Mouse (Mus musculus): ENCODE results near the gene Isl2. TPM values are rescaled to one million over a fixed set of nuclear protein-coding genes. Genes with fewer than 3 reads are reported as not detected.

Gene Isl2
- polyA plus RNA-seq, 1 experiment from 2014 or later = 2.5 TPM

DNA sequence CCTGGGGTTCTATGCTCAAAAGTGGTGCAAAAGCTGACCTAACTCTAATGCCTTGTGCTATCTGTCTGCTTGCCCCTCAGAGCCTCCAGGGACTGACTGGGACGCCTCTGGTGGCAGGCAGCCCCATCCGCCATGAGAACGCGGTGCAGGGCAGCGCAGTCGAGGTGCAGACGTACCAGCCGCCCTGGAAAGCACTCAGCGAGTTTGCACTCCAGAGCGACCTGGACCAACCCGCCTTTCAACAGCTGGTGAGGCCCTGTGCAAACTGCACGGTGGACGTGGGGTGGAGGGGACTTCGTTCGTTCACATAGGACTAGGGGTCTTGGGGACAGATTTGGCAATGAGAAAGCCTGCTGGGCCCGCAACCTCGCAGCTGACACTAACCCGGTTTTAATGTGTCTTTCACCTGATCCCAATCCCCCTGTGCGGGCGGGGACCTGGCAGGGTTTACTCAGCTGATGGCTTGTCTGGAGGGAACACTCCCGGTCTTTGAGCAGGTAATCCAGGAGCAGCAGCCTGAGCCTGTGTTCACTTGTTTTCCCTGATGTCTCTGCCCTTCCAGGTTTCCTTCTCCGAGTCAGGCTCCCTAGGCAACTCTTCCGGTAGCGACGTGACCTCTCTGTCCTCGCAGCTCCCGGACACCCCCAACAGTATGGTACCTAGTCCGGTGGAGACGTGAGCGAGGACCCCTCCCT is 6.5 kb downstream of the Isl2 start:
- Histone ChIP-seq H3K36me3 (ENCODE audit: control insufficient read depth, insufficient read depth, low read length) (no peaks in the 10 kb centered on the region), H3K4me3 (ENCODE audit: low read depth, low read length) (peak overlapping the region; percentile 27), H3K27ac (replicated peaks) (no peak overlapping the region), H3K9ac (ENCODE audit: low read length) (0 out of 2 replicates have a peak overlapping the region, but pooled peaks have one; percentile 8), H3K4me2 (replicated peaks; ENCODE audit: low read depth) (peak overlapping the region; percentile 74), H3K9me3 (ENCODE audit: control insufficient read depth, low read length) (no peaks in the 10 kb centered on the region), H3K27me3 (ENCODE audit: control insufficient read depth, insufficient read depth, low read length) (no peaks in the 10 kb centered on the region; the same call in 1 of the 2 replicates), H3K4me1 (replicated peaks; ENCODE audit: control insufficient read depth, insufficient read depth) (peaks cover 3% of the 10 kb centered on the region; the same call in 1 of the 2 replicates)
- WGBS = 25% methylated on average over 30 of the region's 30 CpGs
- DNase-seq (ENCODE audit: low spot score) = peak; percentile 58
- no peak for ATAC-seq (ENCODE audit: low FRiP score, low TSS enrichment)
- TF ChIP-seq CTCF (IDR thresholded peaks at IDR 0.05; ENCODE audit: low read depth) (no peak), EP300 (optimal IDR thresholded peaks at IDR 0.05) (no peak)

GRCm38 (mm10) chr9:55545556-55546175 is 7.2 kb downstream of the Isl2 start:
- Histone ChIP-seq H3K27me3 (ENCODE audit: control insufficient read depth, insufficient read depth, low read length) (no peaks in the 10 kb centered on the region; the same call in 1 of the 2 replicates), H3K4me3 (ENCODE audit: low read depth, low read length) (peak overlapping the region; percentile 27), H3K27ac (replicated peaks) (no peak overlapping the region), H3K4me1 (replicated peaks; ENCODE audit: control insufficient read depth, insufficient read depth) (peaks cover 3% of the 10 kb centered on the region; the same call in 1 of the 2 replicates), H3K9ac (ENCODE audit: low read length) (no peak overlapping the region), H3K9me3 (ENCODE audit: control insufficient read depth, low read length) (no peaks in the 10 kb centered on the region), H3K4me2 (replicated peaks; ENCODE audit: low read depth) (peak overlapping the region; percentile 74), H3K36me3 (ENCODE audit: control insufficient read depth, insufficient read depth, low read length) (no peaks in the 10 kb centered on the region)
- no peak for DNase-seq (ENCODE audit: low spot score)
- no peak for ATAC-seq (ENCODE audit: low FRiP score, low TSS enrichment)
- 34% methylated on average over 41 of the region's 41 CpGs for WGBS
- TF ChIP-seq EP300 (optimal IDR thresholded peaks at IDR 0.05) = no peak
- no peak for TF ChIP-seq CTCF (IDR thresholded peaks at IDR 0.05; ENCODE audit: low read depth)

DNA sequence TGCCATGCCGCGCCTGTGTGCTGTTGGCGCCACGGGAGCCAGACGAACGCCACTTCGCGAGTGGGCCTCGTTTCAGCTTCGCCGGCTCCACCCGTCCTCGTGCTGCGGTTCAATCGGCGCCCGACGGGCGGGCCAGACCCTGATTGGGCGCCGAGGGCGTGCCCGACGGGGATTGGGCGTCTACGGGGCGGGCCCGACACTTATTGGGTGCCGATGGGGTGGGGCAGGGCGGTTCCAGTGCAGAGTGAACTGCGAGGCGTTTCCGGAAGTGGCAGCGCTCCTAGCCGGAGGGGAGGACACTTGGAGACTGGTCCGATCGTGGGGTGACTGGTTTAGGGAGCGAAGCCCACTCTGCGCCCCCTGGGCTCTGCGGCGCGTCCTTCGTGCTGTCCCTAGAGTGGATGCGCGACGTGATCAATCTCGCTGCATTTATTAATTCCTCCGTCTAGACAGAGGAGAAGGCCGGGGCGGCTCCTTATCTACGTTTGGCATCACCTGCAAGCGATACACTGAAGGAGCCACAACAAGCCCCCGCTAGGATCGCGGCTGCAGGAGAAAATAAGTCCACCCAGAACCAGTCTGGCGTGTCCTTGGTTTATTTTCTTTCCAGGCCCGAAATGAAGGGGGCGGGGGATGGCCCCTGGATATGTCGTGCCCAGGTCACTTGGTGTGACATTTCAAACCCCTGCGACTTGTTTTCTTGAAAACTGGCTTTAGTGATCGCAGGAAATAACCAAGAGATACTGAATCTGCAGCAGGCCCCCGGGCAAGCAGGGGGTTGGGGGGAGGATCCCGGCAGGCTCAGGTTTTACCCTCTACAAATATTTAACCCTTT is 7.9 kb downstream of the Isl2 start:
- H3K36me3 ChIP-seq (ENCODE audit: control insufficient read depth, insufficient read depth, low read length) = no peaks in the 10 kb centered on the region
- peaks cover 3% of the 10 kb centered on the region; the same call in 1 of the 2 replicates for H3K4me1 ChIP-seq (replicated peaks; ENCODE audit: control insufficient read depth, insufficient read depth)
- no peaks in the 10 kb centered on the region for H3K9me3 ChIP-seq (ENCODE audit: control insufficient read depth, low read length)
- no peaks in the 10 kb centered on the region; the same call in 1 of the 2 replicates for H3K27me3 ChIP-seq (ENCODE audit: control insufficient read depth, insufficient read depth, low read length)
- 23% methylated on average over 63 of the region's 63 CpGs for WGBS
- H3K4me3 ChIP-seq (ENCODE audit: low read depth, low read length) = peak overlapping the region; percentile 27; the same call in 1 of the 2 replicates
- DNase-seq (ENCODE audit: low spot score) (peak; percentile 82), ATAC-seq (ENCODE audit: low FRiP score, low TSS enrichment) (peak; percentile 87)
- no peak overlapping the region for H3K27ac ChIP-seq (replicated peaks)
- no peak overlapping the region for H3K9ac ChIP-seq (ENCODE audit: low read length)
- H3K4me2 ChIP-seq (replicated peaks; ENCODE audit: low read depth) = peak overlapping the region; percentile 31
- TF ChIP-seq EP300 (optimal IDR thresholded peaks at IDR 0.05) (no peak), CTCF (IDR thresholded peaks at IDR 0.05; ENCODE audit: low read depth) (no peak)

DNA sequence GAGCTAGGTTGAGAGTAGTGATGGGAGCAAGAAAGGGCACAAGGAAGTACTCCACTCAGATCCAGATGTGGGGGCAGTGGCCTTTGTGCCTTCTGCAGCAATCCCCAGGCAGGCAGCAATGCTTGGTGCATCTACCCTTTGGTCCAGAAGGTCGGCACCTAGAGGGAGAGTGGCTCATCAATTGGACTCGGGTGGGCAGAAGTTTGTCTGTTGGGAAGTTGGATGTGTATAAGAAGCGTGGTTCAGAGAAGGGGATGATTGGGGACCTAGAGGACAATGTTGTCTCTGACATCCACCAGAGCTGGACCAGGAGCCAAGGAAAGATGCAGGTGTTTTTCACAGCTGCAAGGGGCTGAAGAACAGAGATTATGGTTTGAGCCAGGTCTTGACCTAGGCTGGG is 10.4 kb downstream of the Isl2 start:
- Histone ChIP-seq H3K9ac (ENCODE audit: low read length) (no peak overlapping the region), H3K4me3 (ENCODE audit: low read depth, low read length) (no peak overlapping the region), H3K4me1 (replicated peaks; ENCODE audit: control insufficient read depth, insufficient read depth) (peaks cover 3% of the 10 kb centered on the region; the same call in 1 of the 2 replicates), H3K27me3 (ENCODE audit: control insufficient read depth, insufficient read depth, low read length) (no peaks in the 10 kb centered on the region; the same call in 1 of the 2 replicates), H3K9me3 (ENCODE audit: control insufficient read depth, low read length) (no peaks in the 10 kb centered on the region), H3K4me2 (replicated peaks; ENCODE audit: low read depth) (peak overlapping the region; percentile 42; the same call in 1 of the 2 replicates), H3K27ac (replicated peaks) (no peak overlapping the region), H3K36me3 (ENCODE audit: control insufficient read depth, insufficient read depth, low read length) (no peaks in the 10 kb centered on the region)
- WGBS = 56% methylated on average over 3 of the region's 3 CpGs
- ATAC-seq (ENCODE audit: low FRiP score, low TSS enrichment) (no peak), DNase-seq (ENCODE audit: low spot score) (no peak)
- TF ChIP-seq CTCF (IDR thresholded peaks at IDR 0.05; ENCODE audit: low read depth) (no peak), EP300 (optimal IDR thresholded peaks at IDR 0.05) (no peak)

DNA sequence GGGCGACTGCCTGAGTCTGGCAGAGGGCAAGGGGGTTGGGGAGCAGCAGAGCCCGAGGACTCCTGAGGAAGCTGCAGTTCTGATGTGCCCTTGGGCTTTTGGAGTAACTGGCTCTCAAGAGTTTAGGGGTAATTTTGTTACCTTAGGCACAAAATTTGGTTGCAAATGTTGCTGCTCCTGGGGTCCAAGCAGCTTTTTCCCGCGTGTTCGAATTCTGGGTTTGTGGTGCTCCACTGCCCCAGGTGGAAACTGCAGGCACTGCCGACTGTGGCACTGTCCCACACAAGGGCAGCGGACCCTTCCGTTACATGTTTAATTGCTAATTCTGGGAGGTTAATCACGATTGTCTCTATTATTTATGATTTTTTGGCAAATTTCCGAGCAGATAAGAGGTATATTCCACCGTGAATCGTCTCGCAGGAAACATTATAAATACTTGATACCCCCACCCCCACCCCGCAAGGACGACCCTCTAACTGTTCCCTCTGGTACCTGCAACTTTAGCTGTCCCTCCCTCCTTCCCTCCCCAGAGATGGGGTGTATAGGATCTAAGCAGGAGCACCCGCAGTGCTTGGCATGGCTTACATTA is 10.9 kb downstream of the Isl2 start:
- no peak for TF ChIP-seq EP300 (optimal IDR thresholded peaks at IDR 0.05)
- TF ChIP-seq CTCF (IDR thresholded peaks at IDR 0.05; ENCODE audit: low read depth) = peak; percentile 65
- Histone ChIP-seq H3K9me3 (ENCODE audit: control insufficient read depth, low read length) (no peaks in the 10 kb centered on the region), H3K4me1 (replicated peaks; ENCODE audit: control insufficient read depth, insufficient read depth) (peaks cover 3% of the 10 kb centered on the region; the same call in 1 of the 2 replicates), H3K9ac (ENCODE audit: low read length) (no peak overlapping the region), H3K4me2 (replicated peaks; ENCODE audit: low read depth) (peak overlapping the region; percentile 42; the same call in 1 of the 2 replicates), H3K27me3 (ENCODE audit: control insufficient read depth, insufficient read depth, low read length) (no peaks in the 10 kb centered on the region; the same call in 1 of the 2 replicates), H3K36me3 (ENCODE audit: control insufficient read depth, insufficient read depth, low read length) (no peaks in the 10 kb centered on the region), H3K27ac (replicated peaks) (no peak overlapping the region), H3K4me3 (ENCODE audit: low read depth, low read length) (no peak overlapping the region)
- DNase-seq (ENCODE audit: low spot score) (no peak), ATAC-seq (ENCODE audit: low FRiP score, low TSS enrichment) (no peak)
- WGBS = 28% methylated on average over 16 of the region's 16 CpGs
